Mouse (Mus musculus) frontal cortex, postnatal 36 days (tissue): ENCODE results near the gene Odc1.

Source experiments
- DNase-seq, 2 experiments: peaks; one replicate each; pipeline ENCODE4 v3.0.0; 2022; ENCODE audit warnings: low spot score in 2 of 2

Odc1 gene

GRCm38 (mm10) chr12:17551208-17551995, 6.8 kb downstream of the Odc1 start:
- DNase-seq = no peak

- no peak for DNase-seq
These were observed 7.8 kb downstream of the Odc1 start for GRCm38 (mm10) chr12:17552420-17552819.

- no peak for DNase-seq
These were observed 8.4 kb downstream of the Odc1 start for GRCm38 (mm10) chr12:17552949-17553348.

- no peak for DNase-seq
These were observed 9.0 kb downstream of the Odc1 start for GRCm38 (mm10) chr12:17553627-17554026.

- peak; percentile 90 to 93 for DNase-seq
These were observed 9.8 kb downstream of the Odc1 start for GRCm38 (mm10) chr12:17554200-17554951.

- DNase-seq = peak; percentile 82
These were observed 12.1 kb downstream of the Odc1 start for GRCm38 (mm10) chr12:17556430-17557343.

- DNase-seq = no peak
These were observed 12.9 kb downstream of the Odc1 start for GRCm38 (mm10) chr12:17557344-17557966.

- no peak for DNase-seq
These were observed 13.4 kb downstream of the Odc1 start for GRCm38 (mm10) chr12:17557967-17558345.

GRCm38 (mm10) chr12:17562396-17562795, 17.8 kb downstream of the Odc1 start:
- no peak for DNase-seq

- no peak for DNase-seq
These were observed 20.9 kb downstream of the Odc1 start for GRCm38 (mm10) chr12:17565393-17566045.

- DNase-seq = no peak
These were observed 21.4 kb downstream of the Odc1 start for GRCm38 (mm10) chr12:17566046-17566408.

GRCm38 (mm10) chr12:17568564-17568963, 24.0 kb downstream of the Odc1 start:
- no peak for DNase-seq

GRCm38 (mm10) chr12:17574591-17574990, 30.0 kb downstream of the Odc1 start:
- no peak for DNase-seq

- DNase-seq = no peak
These were observed 30.7 kb downstream of the Odc1 start for GRCm38 (mm10) chr12:17575156-17575910.

- no peak for DNase-seq
These were observed 31.4 kb downstream of the Odc1 start for GRCm38 (mm10) chr12:17576041-17576440.

GRCm38 (mm10) chr12:17578601-17579000, 34.0 kb downstream of the Odc1 start:
- DNase-seq = no peak

- DNase-seq = no peak
These were observed 36.4 kb downstream of the Odc1 start for GRCm38 (mm10) chr12:17581001-17581400.

- no peak for DNase-seq
These were observed 37.8 kb downstream of the Odc1 start for GRCm38 (mm10) chr12:17582406-17582805.

GRCm38 (mm10) chr12:17583860-17584259, 39.3 kb downstream of the Odc1 start:
- DNase-seq = peak; percentile 18 to 29

GRCm38 (mm10) chr12:17586011-17586410, 41.4 kb downstream of the Odc1 start:
- no peak for DNase-seq
